Mouse (Mus musculus) hindbrain, embryonic 15.5 days (tissue): Measurements from ENCODE around the gene Suv39h1. TPM values are rescaled to one million over a fixed set of nuclear protein-coding genes. Genes with fewer than 3 reads are reported as not detected.
"Not testable (repeated sequence)": the region's sequence is repeated elsewhere in the genome, so short reads cannot be mapped to it uniquely, and the experiment has no call there.

Experiments
- ATAC-seq: fragments of 200-750 bp; cut with Nextera tagmentation; 2 replicates; pipeline ENCODE4 v1.8.0; 2017; ENCODE audit warnings: low read depth, moderate number of reproducible peaks, moderate TSS enrichment; ENCODE audit not compliant: low FRiP score
- H3K27ac ChIP-seq: fragments of 300-500 bp; sonication (generic); replicated peaks from 2 replicates; pipeline ENCODE4 v1.5.1; 2015; ENCODE audit warnings: mild to moderate bottlenecking, inconsistent platforms
- H3K27me3 ChIP-seq: fragments of 300-500 bp; sonication (generic); 2 replicates; pipeline ENCODE4 v1.6.1; 2015; ENCODE audit warnings: control low read depth, inconsistent platforms
- H3K36me3 ChIP-seq: fragments of 300-500 bp; sonication (generic); 2 replicates; pipeline ENCODE4 v1.6.1; 2015; ENCODE audit warnings: control low read depth, inconsistent platforms
- H3K4me1 ChIP-seq: fragments of 300-500 bp; sonication (generic); replicated peaks from 2 replicates; pipeline ENCODE4 v1.6.1; 2015; ENCODE audit warnings: control low read depth, inconsistent platforms
- H3K4me2 ChIP-seq: fragments of 300-500 bp; sonication (generic); 2 replicates; pipeline ENCODE4 v1.6.1; 2015; ENCODE audit warnings: moderate library complexity, mild to moderate bottlenecking, inconsistent platforms
- H3K4me3 ChIP-seq: fragments of 300-500 bp; sonication (generic); 2 replicates; pipeline ENCODE4 v1.5.1; 2015; ENCODE audit warnings: mild to moderate bottlenecking, inconsistent platforms
- H3K9ac ChIP-seq: fragments of 300-500 bp; sonication (generic); 2 replicates; pipeline ENCODE4 v1.6.1; 2015; ENCODE audit warnings: inconsistent platforms
- H3K9me3 ChIP-seq: fragments of 300-500 bp; sonication (generic); 2 replicates; pipeline ENCODE4 v1.6.1; 2016; ENCODE audit warnings: control low read depth, inconsistent platforms
- WGBS: fragments of 180-500 bp; shearing (Covaris S2); methylation state at CpG from one replicate; pipeline ENCODE4 v1.1.7; 2015; 5-methylcytosine and 5-hydroxymethylcytosine counted together
- polyA plus RNA-seq: library from polyadenylated mRNA; unstranded; fragments of >200 nt; fragmentation: Nextera tagmentation; extraction: Ambion mirVana; gene quantifications from 2 replicates; pipeline ENCODE4 v1.2.1, GENCODE M21; 2015

Gene Suv39h1
- polyA plus RNA-seq, 1 experiment from 2014 or later = 40.5 TPM

DNA sequence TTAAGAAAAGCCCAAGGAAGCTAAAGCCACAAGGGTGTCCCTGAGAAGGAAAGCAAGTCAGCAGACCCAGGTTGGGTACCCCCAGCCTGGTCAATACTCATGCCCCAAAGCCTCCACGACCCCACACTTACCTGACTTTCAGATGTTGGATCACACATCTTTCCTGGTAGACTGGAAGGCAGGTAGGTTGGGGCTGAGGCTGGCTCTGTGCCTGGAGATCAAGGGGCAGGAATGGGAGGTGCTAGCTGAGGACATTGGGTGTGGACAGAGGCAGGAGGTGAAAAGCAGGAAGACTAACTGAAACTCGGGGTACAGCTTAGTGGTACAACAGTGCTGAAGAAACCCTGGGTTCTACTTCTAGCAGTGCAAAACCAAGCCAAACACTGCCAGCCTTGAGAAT, 56.3 kb downstream of the Suv39h1 start, which contains the start of gene Glod5:
Glod5 (minus strand) TSS at position 207 of the 400 bp plus-strand sequence.
- H3K4me3 ChIP-seq = no peak within 1 kb of the TSS
- WGBS = 72% methylated on average over 2 of the region's 2 CpGs
- H3K27me3 ChIP-seq = no peaks in the 10 kb centered on the region
- no peak within 1 kb of the TSS for H3K27ac ChIP-seq
- H3K4me2 ChIP-seq = no peak within 1 kb of the TSS
- no peaks in the 10 kb centered on the region for H3K4me1 ChIP-seq
- no peaks in the 10 kb centered on the region for H3K9me3 ChIP-seq
- no peak within 1 kb of the TSS for H3K9ac ChIP-seq
- no peak for ATAC-seq
- H3K36me3 ChIP-seq = no peaks in the 10 kb centered on the region

DNA sequence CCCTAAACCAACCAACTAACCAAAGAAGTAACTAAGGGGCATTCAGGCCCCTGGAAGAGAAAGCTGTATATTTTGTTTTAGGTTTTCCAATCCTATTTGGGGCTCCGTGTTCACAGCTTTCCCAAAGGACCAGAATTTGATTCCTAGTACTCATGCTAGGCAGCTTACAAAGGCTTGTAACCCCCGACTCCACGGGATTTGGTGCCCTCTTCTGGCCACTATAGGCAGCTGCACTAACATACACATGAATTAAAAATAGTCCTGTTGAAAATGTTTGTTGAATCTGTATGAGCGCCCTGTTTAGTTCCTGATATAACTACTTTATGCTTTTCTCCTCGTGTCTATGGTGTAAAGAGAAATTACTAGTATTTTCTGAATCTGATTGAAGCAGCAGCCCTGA, 57.4 kb downstream of the Suv39h1 start:
- Histone ChIP-seq H3K4me2 (no peak overlapping the region), H3K9ac (no peak overlapping the region), H3K4me1 (no peaks in the 10 kb centered on the region), H3K36me3 (no peaks in the 10 kb centered on the region), H3K9me3 (no peaks in the 10 kb centered on the region), H3K4me3 (no peak overlapping the region), H3K27ac (no peak overlapping the region), H3K27me3 (no peaks in the 10 kb centered on the region)
- no peak for ATAC-seq
- 16% methylated on average over 5 of the region's 5 CpGs for WGBS

DNA sequence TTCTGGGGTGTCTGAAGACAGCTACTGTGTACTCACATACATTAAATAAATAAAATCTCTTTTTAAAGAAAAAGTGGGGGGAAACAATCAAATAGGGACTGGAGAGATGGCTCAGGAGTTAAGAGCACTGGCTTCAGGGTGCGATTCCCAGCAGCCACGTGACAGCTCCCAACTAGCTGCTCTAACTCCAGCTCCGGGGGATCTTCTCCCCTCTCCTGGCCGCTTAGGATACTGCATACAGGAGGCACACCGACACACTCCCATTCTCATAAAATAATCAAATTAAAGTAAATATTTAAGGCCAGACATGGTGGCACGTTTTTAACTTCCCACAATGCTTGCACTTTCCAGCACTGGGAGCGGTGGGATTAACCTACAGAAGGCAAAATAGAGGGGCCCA, 58.9 kb downstream of the Suv39h1 start:
- not testable (repeated sequence) for H3K9me3 ChIP-seq, H3K36me3 ChIP-seq, ATAC-seq, H3K4me2 ChIP-seq, H3K27ac ChIP-seq, H3K27me3 ChIP-seq, H3K4me1 ChIP-seq, H3K4me3 ChIP-seq, H3K9ac ChIP-seq
- WGBS = 28% methylated on average over 7 of the region's 7 CpGs

DNA sequence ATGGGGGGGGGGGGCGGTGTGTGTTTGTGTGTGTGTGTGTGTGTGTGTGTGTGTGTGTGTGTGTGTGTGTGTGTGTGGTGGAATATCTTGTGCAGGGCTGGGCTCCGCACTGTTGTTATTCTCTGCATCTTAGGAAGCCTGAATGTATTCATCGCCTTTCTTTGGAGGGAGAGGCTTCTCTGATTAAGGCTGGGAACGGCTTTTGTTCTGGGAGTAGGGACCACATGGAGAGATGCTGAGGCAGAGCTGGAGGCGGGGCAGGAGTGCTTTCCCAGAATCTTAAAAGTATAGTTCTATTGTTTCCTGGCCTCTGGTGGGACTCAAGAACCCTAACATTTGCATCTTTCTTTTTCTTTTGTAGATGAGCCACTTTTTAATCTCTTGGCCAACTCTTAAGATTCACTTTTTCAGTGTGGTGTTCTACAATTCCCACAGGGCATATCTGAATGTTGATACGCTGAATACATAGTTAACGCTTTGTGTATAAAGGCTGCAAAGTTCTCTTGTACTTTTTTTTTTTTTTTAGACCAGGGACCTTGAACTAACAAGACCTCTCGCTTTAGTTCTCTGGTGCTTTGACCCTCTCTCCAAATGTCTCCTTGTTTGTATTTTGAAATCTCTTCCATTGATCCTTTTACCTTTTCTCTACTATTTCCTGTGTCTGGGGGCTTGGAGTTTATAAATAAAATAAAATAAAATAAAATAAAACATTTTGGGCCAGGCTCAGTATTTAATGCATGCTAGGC, 60.8 kb downstream of the Suv39h1 start:
- WGBS = 32% methylated on average over 8 of the region's 8 CpGs
- H3K27me3 ChIP-seq = no peaks in the 10 kb centered on the region
- no peak for ATAC-seq

DNA sequence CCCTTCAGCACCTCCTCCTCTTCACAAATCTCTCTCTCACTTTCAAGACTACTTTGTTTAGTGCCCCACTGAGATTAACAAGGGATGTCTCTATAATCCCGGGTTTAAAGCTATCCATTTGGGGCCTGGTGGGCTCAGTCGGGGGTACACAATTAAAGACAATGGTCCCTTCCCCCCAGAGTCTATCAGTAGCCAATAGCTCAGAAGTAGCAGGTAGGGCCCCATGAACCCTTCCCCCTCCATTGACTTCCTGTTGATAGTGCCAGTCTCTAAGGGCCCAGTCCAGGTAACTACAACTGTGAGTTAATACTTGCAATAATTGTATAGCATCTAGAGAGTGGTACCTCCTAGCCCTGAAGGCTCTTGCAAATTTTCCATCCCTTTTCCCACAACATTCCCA, 61.4 kb downstream of the Suv39h1 start:
- Histone ChIP-seq H3K4me2 (no peak overlapping the region), H3K27me3 (no peaks in the 10 kb centered on the region), H3K36me3 (no peaks in the 10 kb centered on the region), H3K9ac (no peak overlapping the region), H3K9me3 (no peaks in the 10 kb centered on the region), H3K4me1 (no peaks in the 10 kb centered on the region), H3K27ac (no peak overlapping the region), H3K4me3 (no peak overlapping the region)
- WGBS = 26% methylated on average over 2 of the region's 2 CpGs
- no peak for ATAC-seq

More for the DNA sequence above, 60.8 kb downstream of the Suv39h1 start:
- Histone ChIP-seq H3K4me1 (no peaks in the 10 kb centered on the region), H3K9ac (no peak overlapping the region), H3K27ac (no peak overlapping the region), H3K4me3 (no peak overlapping the region), H3K36me3 (no peaks in the 10 kb centered on the region), H3K9me3 (no peaks in the 10 kb centered on the region), H3K4me2 (no peak overlapping the region)

Other genes starting within 250 kb of the Suv39h1 start
- gene Otud5, start 233.4 kb downstream of the Suv39h1 start, polyA plus RNA-seq = 48.1 and 48.3 TPM in 2 replicates
- gene Pim2, start 196.5 kb downstream of the Suv39h1 start, polyA plus RNA-seq = 24.8 and 25.8 TPM in 2 replicates
- 45.7 and 47.7 TPM in 2 replicates for gene Slc35a2, start 190.7 kb downstream of the Suv39h1 start, polyA plus RNA-seq
- gene Pqbp1, start 175.5 kb downstream of the Suv39h1 start, polyA plus RNA-seq = 199 and 209 TPM in 2 replicates
- gene Timm17b, start 175.4 kb downstream of the Suv39h1 start, polyA plus RNA-seq = 155 and 158 TPM in 2 replicates
- not detected in 2 replicates for gene Gm10491, start 166.9 kb downstream of the Suv39h1 start, polyA plus RNA-seq
- gene Gm10490, start 165.2 kb downstream of the Suv39h1 start, polyA plus RNA-seq = not detected in 2 replicates
- 294 and 338 TPM in 2 replicates for gene Pcsk1n, start 154.9 kb downstream of the Suv39h1 start, polyA plus RNA-seq
- gene Eras, start 146.2 kb downstream of the Suv39h1 start, polyA plus RNA-seq = 0.14 TPM in 1 of 2 replicates, not detected in the other
- 68.0 and 73.6 TPM in 2 replicates for gene Hdac6, start 126.9 kb downstream of the Suv39h1 start, polyA plus RNA-seq
- 0.22 TPM in 1 of 2 replicates, not detected in the other for gene Gata1, start 96.7 kb downstream of the Suv39h1 start, polyA plus RNA-seq
- 0.25 and 0.79 TPM in 2 replicates for gene Glod5, start 56.3 kb downstream of the Suv39h1 start, polyA plus RNA-seq
- gene Was, start 15.7 kb upstream of the Suv39h1 start, polyA plus RNA-seq = 0.07 and 0.13 TPM in 2 replicates
- 60.2 and 65.5 TPM in 2 replicates for gene Wdr13, start 58.1 kb upstream of the Suv39h1 start, polyA plus RNA-seq
- 289 and 303 TPM in 2 replicates for gene Rbm3, start 71.1 kb upstream of the Suv39h1 start, polyA plus RNA-seq
- gene Tbc1d25, start 101.4 kb upstream of the Suv39h1 start, polyA plus RNA-seq = 22.7 and 25.7 TPM in 2 replicates
- gene Ebp, start 118.8 kb upstream of the Suv39h1 start, polyA plus RNA-seq = 29.9 and 32.9 TPM in 2 replicates
- 47.0 and 52.9 TPM in 2 replicates for gene Porcn, start 131.8 kb upstream of the Suv39h1 start, polyA plus RNA-seq
- gene Ftsj1, start 177.6 kb upstream of the Suv39h1 start, polyA plus RNA-seq = 48.8 and 51.0 TPM in 2 replicates
- 39.5 and 42.0 TPM in 2 replicates for gene Slc38a5, start 196.4 kb upstream of the Suv39h1 start, polyA plus RNA-seq